Mouse (Mus musculus) gastrocnemius, postnatal 25 days (tissue): Measurements from ENCODE around the gene Arhgef10l. TPM values are rescaled to one million over a fixed set of nuclear protein-coding genes. Genes with fewer than 3 reads are reported as not detected.

Experiments used
- DNase-seq: peaks from one replicate; pipeline ENCODE4 v3.0.0; 2022
- total RNA-seq, 2 experiments: library from RNA; stranded (reverse); gene quantifications; 1 replicate in 1 of 2; 2 replicates in 1 of 2; pipeline ENCODE4 v1.2.3; 2021

Gene Arhgef10l
- total RNA-seq, 2 experiments from 2014 or later, result 36.2 to 51.3 TPM

- DNase-seq, result no peak
Measured at GRCm38 (mm10) chr4:140694551-140695060, 28.8 kb upstream of the Arhgef10l start.

- no peak for DNase-seq
Measured at GRCm38 (mm10) chr4:140693513-140693912, 27.7 kb upstream of the Arhgef10l start.

GRCm38 (mm10) chr4:140691481-140691880, 25.7 kb upstream of the Arhgef10l start:
- DNase-seq, result no peak

- DNase-seq, result no peak
Measured at GRCm38 (mm10) chr4:140689873-140690655, 24.3 kb upstream of the Arhgef10l start.

- DNase-seq, result no peak
Measured at GRCm38 (mm10) chr4:140688826-140689425, 23.1 kb upstream of the Arhgef10l start.

GRCm38 (mm10) chr4:140688044-140688825, 22.4 kb upstream of the Arhgef10l start:
- peak; percentile 38 for DNase-seq

GRCm38 (mm10) chr4:140684881-140685303, 19.1 kb upstream of the Arhgef10l start:
- DNase-seq, result no peak

- peak; percentile 61 for DNase-seq
Measured at GRCm38 (mm10) chr4:140684141-140684871, 18.5 kb upstream of the Arhgef10l start.

- DNase-seq, result no peak
Measured at GRCm38 (mm10) chr4:140683608-140684007, 17.8 kb upstream of the Arhgef10l start.

- DNase-seq, result no peak
Measured at GRCm38 (mm10) chr4:140680731-140681397, 15.1 kb upstream of the Arhgef10l start.

- DNase-seq, result peak; percentile 66
Measured at GRCm38 (mm10) chr4:140679723-140680380, 14.0 kb upstream of the Arhgef10l start.

- DNase-seq, result no peak
Measured at GRCm38 (mm10) chr4:140679038-140679437, 13.2 kb upstream of the Arhgef10l start.

GRCm38 (mm10) chr4:140674345-140674926, 8.6 kb upstream of the Arhgef10l start:
- DNase-seq, result peak; percentile 68

GRCm38 (mm10) chr4:140673527-140674264, 7.9 kb upstream of the Arhgef10l start:
- no peak for DNase-seq

- no peak for DNase-seq
Measured at GRCm38 (mm10) chr4:140667802-140668201, 2.0 kb upstream of the Arhgef10l start.

GRCm38 (mm10) chr4:140665053-140665452, 759 bp downstream of the Arhgef10l start:
- DNase-seq, result no peak

- no peak for DNase-seq
Measured at GRCm38 (mm10) chr4:140662882-140663585, 2.8 kb downstream of the Arhgef10l start.

- DNase-seq, result no peak
Measured at GRCm38 (mm10) chr4:140662453-140662852, 3.4 kb downstream of the Arhgef10l start.
